12 mouse cellular contexts compared by ENCODE assay signal in genomic region chr8:47889936-47890813, GRCm38 (mm10).
DNase-seq lines count a peak whose midpoint lies in the region; ATAC-seq and TF ChIP-seq lines count a peak whose summit lies in the region.
"Had no signal": no experiment of that assay in that cellular context is flagged by ENCODE, and none has a peak within 500 bp of the region (broad histone marks: within the 10 kb centered on the region; RNA-seq: fewer than 3 reads in every experiment).

No protein-coding gene starts in this region.

- no peak for TF ChIP-seq CTCF in embryonic fibroblast, embryonic 13.5 days (IDR thresholded peaks at IDR 0.05; ENCODE audit: borderline replicate concordance, insufficient read depth, low read length)

- no peaks in the 10 kb centered on the region for H3K9me3 ChIP-seq in hindbrain, embryonic 11.5 days (ENCODE audit: control insufficient read depth, low read length)
- no peaks in the 10 kb centered on the region for H3K9me3 ChIP-seq in hindbrain, embryonic 10.5 days
- no peaks in the 10 kb centered on the region for H3K9me3 ChIP-seq in limb, embryonic 12.5 days
- no peaks in the 10 kb centered on the region for H3K9me3 ChIP-seq in liver, embryonic 11.5 days (ENCODE audit: control insufficient read depth, low read length)
- H3K9me3 ChIP-seq: limb, embryonic 15.5 days; stomach, embryonic 15.5 days had no signal

- DNase-seq in hindbrain, embryonic 11.5 days (ENCODE audit: low spot score), result peak; percentile 30
- no peak for DNase-seq in hindbrain, embryonic 10.5 days (ENCODE audit: low spot score)
- DNase-seq in embryo, embryonic 10.5 days (ENCODE audit: low spot score), result peak; percentile 35
- no peak for DNase-seq in liver, embryonic 11.5 days (ENCODE audit: low spot score)
- no peak for DNase-seq in thymus, postnatal 25 days
- DNase-seq in lung, postnatal 10 days, result no peak
- DNase-seq: kidney, postnatal 36 days had no signal

- no peak overlapping the region for H3K9ac ChIP-seq in hindbrain, embryonic 11.5 days (ENCODE audit: low read depth, low read length)
- H3K9ac ChIP-seq in limb, embryonic 12.5 days (replicated peaks), result no peak overlapping the region; the same call in 1 of the 2 replicates
- H3K9ac ChIP-seq in liver, embryonic 11.5 days (ENCODE audit: low read depth, low read length), result no peak overlapping the region
- H3K9ac ChIP-seq: limb, embryonic 15.5 days; stomach, embryonic 15.5 days had no signal

- peak; percentile 57; the same call in 1 of the 2 replicates for ATAC-seq in hindbrain, embryonic 11.5 days (ENCODE audit: low FRiP score)
- 0 out of 2 replicates have a peak, but pooled peaks have one; percentile 21 for ATAC-seq in limb, embryonic 12.5 days (ENCODE audit: insufficient number of reproducible peaks, insufficient read depth, low FRiP score, low TSS enrichment, low read depth)
- no peak for ATAC-seq in liver, embryonic 11.5 days (replicated peaks; ENCODE audit: low FRiP score)

- no peak overlapping the region for H3K27ac ChIP-seq in hindbrain, embryonic 11.5 days (ENCODE audit: low read depth, low read length)
- no peak overlapping the region for H3K27ac ChIP-seq in hindbrain, embryonic 10.5 days
- H3K27ac ChIP-seq in embryonic fibroblast, embryonic 13.5 days (ENCODE audit: insufficient read depth, low read length), result peak overlapping the region; percentile 58
- no peak overlapping the region for H3K27ac ChIP-seq in limb, embryonic 12.5 days
- H3K27ac ChIP-seq in liver, embryonic 11.5 days (ENCODE audit: low read depth, low read length), result no peak overlapping the region
- H3K27ac ChIP-seq: limb, embryonic 15.5 days; macrophage; stomach, embryonic 15.5 days had no signal

- TF ChIP-seq POLR2A in embryonic fibroblast, embryonic 13.5 days (IDR thresholded peaks at IDR 0.05; ENCODE audit: low read depth, low read length), result no peak

- no peak overlapping the region for H3K4me3 ChIP-seq in hindbrain, embryonic 11.5 days (ENCODE audit: low read depth, low read length)
- no peak overlapping the region for H3K4me3 ChIP-seq in hindbrain, embryonic 10.5 days
- no peak overlapping the region for H3K4me3 ChIP-seq in embryonic fibroblast, embryonic 13.5 days (ENCODE audit: insufficient read depth, low read length)
- no peak overlapping the region for H3K4me3 ChIP-seq in limb, embryonic 12.5 days (replicated peaks)
- no peak overlapping the region for H3K4me3 ChIP-seq in liver, embryonic 11.5 days (ENCODE audit: low read depth, low read length)
- H3K4me3 ChIP-seq: limb, embryonic 15.5 days; stomach, embryonic 15.5 days had no signal

- H3K4me1 ChIP-seq in hindbrain, embryonic 11.5 days (replicated peaks; ENCODE audit: control insufficient read depth, insufficient read depth, low read length), result 0 out of 2 replicates have a peak, but pooled peaks cover 2% of the 10 kb centered on the region
- H3K4me1 ChIP-seq in hindbrain, embryonic 10.5 days (replicated peaks), result peaks cover 26% of the 10 kb centered on the region
- H3K4me1 ChIP-seq in embryonic fibroblast, embryonic 13.5 days (ENCODE audit: control insufficient read depth, insufficient read depth, low read length), result peaks cover 26% of the 10 kb centered on the region
- peaks cover 33% of the 10 kb centered on the region for H3K4me1 ChIP-seq in limb, embryonic 12.5 days (replicated peaks)
- no peaks in the 10 kb centered on the region for H3K4me1 ChIP-seq in liver, embryonic 11.5 days (replicated peaks; ENCODE audit: control insufficient read depth, insufficient read depth, low read length)

- 63% methylated on average over 23 of the region's 23 CpGs for WGBS in hindbrain, embryonic 11.5 days
- WGBS in hindbrain, embryonic 10.5 days, result 59% methylated on average over 23 of the region's 23 CpGs
- 57% methylated on average over 23 of the region's 23 CpGs for WGBS in limb, embryonic 12.5 days
- 76% methylated on average over 23 of the region's 23 CpGs for WGBS in liver, embryonic 11.5 days

- no peaks in the 10 kb centered on the region for H3K36me3 ChIP-seq in hindbrain, embryonic 11.5 days (ENCODE audit: control insufficient read depth, insufficient read depth, low read length)
- H3K36me3 ChIP-seq in hindbrain, embryonic 10.5 days, result peaks cover 16% of the 10 kb centered on the region; the same call in 1 of the 2 replicates
- peaks cover 21% of the 10 kb centered on the region for H3K36me3 ChIP-seq in limb, embryonic 12.5 days
- no peaks in the 10 kb centered on the region for H3K36me3 ChIP-seq in liver, embryonic 11.5 days (ENCODE audit: control insufficient read depth, insufficient read depth, low read length)
- H3K36me3 ChIP-seq: stomach, embryonic 15.5 days had no signal

- H3K4me2 ChIP-seq in hindbrain, embryonic 11.5 days (replicated peaks; ENCODE audit: low read depth, low read length), result no peak overlapping the region
- no peak overlapping the region for H3K4me2 ChIP-seq in limb, embryonic 12.5 days
- H3K4me2 ChIP-seq in liver, embryonic 11.5 days, result no peak overlapping the region
- H3K4me2 ChIP-seq: limb, embryonic 15.5 days; stomach, embryonic 15.5 days had no signal

- no peaks in the 10 kb centered on the region for H3K27me3 ChIP-seq in hindbrain, embryonic 11.5 days (ENCODE audit: control insufficient read depth, insufficient read depth, low read length)
- no peaks in the 10 kb centered on the region for H3K27me3 ChIP-seq in hindbrain, embryonic 10.5 days (ENCODE audit: insufficient read depth, poor library complexity, severe bottlenecking)
- no peaks in the 10 kb centered on the region for H3K27me3 ChIP-seq in limb, embryonic 12.5 days
- no peaks in the 10 kb centered on the region for H3K27me3 ChIP-seq in liver, embryonic 11.5 days (replicated peaks; ENCODE audit: control insufficient read depth, insufficient read depth, low read length)
- H3K27me3 ChIP-seq: limb, embryonic 15.5 days; stomach, embryonic 15.5 days had no signal

Comparison
In these comparisons a context has a peak if more than half of its experiments do, and no peak if none do; other contexts are left out.
1. DNase-seq: peak in hindbrain, embryonic 11.5 days (single experiment) and embryo, embryonic 10.5 days (single experiment); none in hindbrain, embryonic 10.5 days (single experiment), liver, embryonic 11.5 days (single experiment), thymus, postnatal 25 days (single experiment) and lung, postnatal 10 days (single experiment).